Mouse (Mus musculus) midbrain, postnatal 0 days (tissue): ENCODE measurements around the gene Hoxa11. TPM values are rescaled to one million over a fixed set of nuclear protein-coding genes. Genes with fewer than 3 reads are reported as not detected.

Source experiments
- ATAC-seq: fragments of 200-750 bp; cut with Nextera tagmentation; 2 replicates; pipeline ENCODE4 v1.8.0; 2017; ENCODE audit warnings: moderate number of reproducible peaks, mild to moderate bottlenecking, moderate TSS enrichment, moderate library complexity; ENCODE audit not compliant: low FRiP score
- DNase-seq: peaks from one replicate; pipeline ENCODE4 v3.0.0-alpha.2; 2015; ENCODE audit warnings: low spot score
- H3K27ac ChIP-seq: fragments of 300-500 bp; sonication (generic); 2 replicates; pipeline ENCODE4 v1.5.1; 2014; ENCODE audit warnings: low read depth, mild to moderate bottlenecking, low read length, mixed read lengths
- H3K27me3 ChIP-seq: fragments of 300-500 bp; sonication (generic); 2 replicates; pipeline ENCODE4 v1.6.1; 2014; ENCODE audit warnings: low read length, control low read depth, mixed read lengths; ENCODE audit not compliant: insufficient read depth
- H3K36me3 ChIP-seq: fragments of 300-500 bp; sonication (generic); 2 replicates; pipeline ENCODE4 v1.6.1; 2014; ENCODE audit warnings: low read length, control low read depth, mixed read lengths; ENCODE audit not compliant: insufficient read depth
- H3K4me1 ChIP-seq: fragments of 300-500 bp; sonication (generic); 2 replicates; pipeline ENCODE4 v1.6.1; 2014; ENCODE audit warnings: mild to moderate bottlenecking, control low read depth, antibody characterized with exemption, low read length, mixed read lengths; ENCODE audit not compliant: insufficient read depth
- H3K4me2 ChIP-seq: fragments of 300-500 bp; sonication (generic); 2 replicates; pipeline ENCODE4 v1.6.1; 2014; ENCODE audit warnings: low read depth, mild to moderate bottlenecking, low read length, mixed read lengths; ENCODE audit not compliant: poor library complexity, severe bottlenecking
- H3K4me3 ChIP-seq: fragments of 300-500 bp; sonication (generic); 2 replicates; pipeline ENCODE4 v1.5.1; 2014; ENCODE audit warnings: low read depth, mild to moderate bottlenecking, low read length, moderate library complexity
- H3K9ac ChIP-seq: fragments of 300-500 bp; sonication (generic); replicated peaks from 2 replicates; pipeline ENCODE4 v1.6.1; 2014; ENCODE audit warnings: mild to moderate bottlenecking, low read length, moderate library complexity, mixed read lengths; ENCODE audit not compliant: poor library complexity, severe bottlenecking
- H3K9me3 ChIP-seq: fragments of 300-500 bp; sonication (generic); 2 replicates; pipeline ENCODE4 v1.6.1; 2016; ENCODE audit warnings: low read length, control low read depth
- CTCF ChIP-seq: IDR thresholded peaks from 2 replicates; pipeline ENCODE4 v1.5.1; 2016; ENCODE audit warnings: antibody characterized with exemption, mild to moderate bottlenecking
- WGBS: fragments of 180-500 bp; shearing (Covaris S2); extraction: QIAGEN DNeasy Blood & Tissue Kit; methylation state at CpG from one replicate; pipeline ENCODE4 v1.1.7; 2014; 5-methylcytosine and 5-hydroxymethylcytosine counted together
- polyA plus RNA-seq: library from polyadenylated mRNA; unstranded; fragments of >200 nt; fragmentation: Nextera tagmentation; extraction: Ambion mirVana; gene quantifications from 2 replicates; pipeline ENCODE4 v1.2.1, GENCODE M21; 2015
- total RNA-seq: library from RNA; depleted of rRNA; stranded (reverse); fragments of >200 nt; gene quantifications from 2 replicates; pipeline ENCODE4 v1.2.3, GENCODE M21; 2014

Gene Hoxa11
- total and polyA plus RNA-seq, 2 experiments from 2014 or later: not detected

DNA sequence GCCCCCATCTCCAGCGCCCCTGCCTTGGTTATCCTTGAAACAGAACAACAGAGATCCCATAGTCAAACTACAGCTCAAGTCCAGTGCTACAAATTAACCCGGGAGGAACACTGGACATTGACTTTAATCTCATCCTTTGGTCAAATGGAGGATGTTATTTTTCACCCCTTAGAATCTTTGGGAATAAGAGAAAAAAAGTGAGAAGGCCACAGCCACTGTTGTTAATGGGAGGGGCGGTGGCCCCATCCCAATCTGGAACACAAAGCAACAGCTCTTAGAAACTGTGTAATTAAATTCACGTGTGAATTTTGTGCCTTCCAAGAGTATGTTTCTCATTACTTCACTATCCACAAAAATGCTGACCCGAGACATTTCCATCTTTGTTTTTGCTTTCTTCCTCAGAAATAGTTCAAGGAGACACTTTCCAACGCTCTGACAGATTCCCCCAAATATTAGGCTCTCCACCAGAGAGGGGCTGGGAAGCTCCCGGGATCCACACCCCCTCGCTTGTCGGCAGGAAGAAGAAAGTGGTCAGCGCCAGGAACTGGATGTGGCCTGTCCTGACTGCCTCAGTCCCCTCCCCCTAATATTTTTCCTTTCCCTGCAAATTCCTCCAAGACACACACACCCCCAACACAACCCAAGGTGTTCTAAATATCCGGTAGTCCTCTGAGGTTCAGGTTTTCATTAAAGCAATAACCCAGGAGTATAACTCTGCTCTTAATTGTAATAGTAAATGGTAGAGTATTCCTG, 18.0 kb downstream of the Hoxa11 start:
- no peaks in the 10 kb centered on the region for H3K4me1 ChIP-seq
- H3K9ac ChIP-seq: no peak overlapping the region

DNA sequence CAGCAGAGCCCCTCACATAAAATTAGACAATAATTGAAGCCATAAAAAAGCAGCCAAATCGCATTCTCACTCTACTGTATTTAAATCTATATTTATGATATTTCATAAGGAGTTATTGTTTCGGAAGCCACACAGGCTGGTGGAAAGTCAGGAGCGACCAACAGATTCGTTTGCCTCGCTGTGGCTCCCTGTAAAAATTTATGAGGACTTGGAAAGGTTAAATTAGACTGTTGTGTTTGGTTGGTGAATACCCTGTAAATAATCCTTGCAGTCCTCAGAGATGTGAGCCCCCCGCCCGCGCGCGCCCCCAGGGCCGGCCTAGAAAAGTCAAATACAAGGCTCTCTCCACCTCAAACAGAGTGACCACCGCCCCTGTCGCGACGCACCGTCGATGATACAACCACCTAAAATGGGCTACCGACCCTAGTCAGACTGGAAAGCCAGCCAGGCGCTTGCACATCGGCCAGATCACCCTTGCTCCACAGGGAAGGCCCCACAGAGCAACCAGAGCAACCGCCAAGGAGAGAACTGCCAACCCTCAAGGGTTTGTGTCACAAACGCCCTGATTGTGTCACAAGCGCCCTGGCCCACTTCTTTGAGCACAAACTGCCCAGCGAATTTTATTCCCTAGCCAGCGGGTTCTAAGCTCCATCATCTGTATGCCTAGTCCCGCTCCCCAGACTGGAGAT, 18.9 kb downstream of the Hoxa11 start:
- H3K4me1 ChIP-seq: no peaks in the 10 kb centered on the region
- H3K4me3 ChIP-seq: no peak overlapping the region
- H3K27me3 ChIP-seq: peaks cover 87% of the 10 kb centered on the region
- 2% methylated on average over 26 of the region's 26 CpGs for WGBS
- H3K27ac ChIP-seq: no peak overlapping the region
- H3K36me3 ChIP-seq: no peaks in the 10 kb centered on the region
- DNase-seq (no peak), ATAC-seq (no peak)
- no peak overlapping the region for H3K4me2 ChIP-seq
- no peak overlapping the region for H3K9ac ChIP-seq
- TF ChIP-seq CTCF: no peak
- H3K9me3 ChIP-seq: no peaks in the 10 kb centered on the region

More for the DNA sequence above, 18.0 kb downstream of the Hoxa11 start:
- H3K4me3 ChIP-seq: no peak overlapping the region
- H3K9me3 ChIP-seq: no peaks in the 10 kb centered on the region
- H3K27ac ChIP-seq: no peak overlapping the region
- DNase-seq: no peak
- H3K27me3 ChIP-seq: peaks cover 87% of the 10 kb centered on the region
- ATAC-seq: no peak
- 3% methylated on average over 11 of the region's 11 CpGs for WGBS
- no peaks in the 10 kb centered on the region for H3K36me3 ChIP-seq
- no peak overlapping the region for H3K4me2 ChIP-seq
- TF ChIP-seq CTCF: no peak

DNA sequence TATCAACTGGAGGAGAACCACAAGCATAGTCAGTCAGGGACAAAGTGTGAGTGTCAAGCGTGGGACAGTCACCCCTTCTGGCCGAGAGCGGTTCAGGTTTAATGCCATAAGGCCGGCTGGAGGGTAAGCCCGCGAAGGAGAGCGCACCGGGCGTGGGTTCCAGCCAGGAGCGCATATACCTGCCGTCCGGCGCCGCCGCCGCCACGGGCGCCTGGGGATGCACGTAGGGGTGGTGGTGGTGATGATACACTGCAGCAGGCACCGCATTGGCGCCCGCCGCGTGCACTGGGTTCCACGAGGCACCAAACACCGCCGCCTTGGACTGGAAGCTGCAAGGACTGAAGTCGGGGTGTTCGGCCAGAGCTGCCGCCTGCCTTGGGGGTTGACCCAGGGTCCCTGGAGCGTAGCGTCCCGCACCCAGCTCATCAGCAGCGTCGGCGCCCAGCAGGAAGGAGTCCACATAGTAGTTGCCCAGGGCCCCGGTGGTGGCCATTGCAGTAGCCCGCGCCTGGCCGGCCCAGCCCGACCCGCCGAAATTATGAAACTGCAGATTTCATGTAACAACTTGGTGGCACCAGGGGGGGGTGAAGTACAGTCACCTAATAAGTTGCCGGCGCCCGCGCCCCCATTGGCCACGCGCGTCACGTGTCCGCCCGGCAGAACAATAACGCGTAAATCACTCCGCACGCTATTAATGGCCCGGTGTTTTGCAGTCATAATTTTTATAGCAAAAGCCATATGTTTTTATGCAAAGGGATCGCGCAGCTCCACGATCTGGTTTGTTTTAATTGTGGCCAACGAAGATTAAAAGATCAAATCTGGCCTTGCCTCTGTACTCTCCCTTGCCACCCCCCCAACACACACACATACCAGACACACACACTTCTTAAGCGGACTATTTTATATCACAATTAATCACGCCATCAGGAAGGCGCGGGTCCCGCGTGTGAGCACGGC, 19.7 kb downstream of the Hoxa11 start:
- H3K4me2 ChIP-seq: no peak overlapping the region
- no peak overlapping the region for H3K27ac ChIP-seq
- no peaks in the 10 kb centered on the region for H3K4me1 ChIP-seq
- no peak for ATAC-seq
- 4% methylated on average over 69 of the region's 69 CpGs for WGBS
- H3K9ac ChIP-seq: no peak overlapping the region
- H3K27me3 ChIP-seq: peaks cover 89% of the 10 kb centered on the region
- DNase-seq: no peak
- no peak overlapping the region for H3K4me3 ChIP-seq
- H3K9me3 ChIP-seq: no peaks in the 10 kb centered on the region
- TF ChIP-seq CTCF: no peak
- no peaks in the 10 kb centered on the region for H3K36me3 ChIP-seq

DNA sequence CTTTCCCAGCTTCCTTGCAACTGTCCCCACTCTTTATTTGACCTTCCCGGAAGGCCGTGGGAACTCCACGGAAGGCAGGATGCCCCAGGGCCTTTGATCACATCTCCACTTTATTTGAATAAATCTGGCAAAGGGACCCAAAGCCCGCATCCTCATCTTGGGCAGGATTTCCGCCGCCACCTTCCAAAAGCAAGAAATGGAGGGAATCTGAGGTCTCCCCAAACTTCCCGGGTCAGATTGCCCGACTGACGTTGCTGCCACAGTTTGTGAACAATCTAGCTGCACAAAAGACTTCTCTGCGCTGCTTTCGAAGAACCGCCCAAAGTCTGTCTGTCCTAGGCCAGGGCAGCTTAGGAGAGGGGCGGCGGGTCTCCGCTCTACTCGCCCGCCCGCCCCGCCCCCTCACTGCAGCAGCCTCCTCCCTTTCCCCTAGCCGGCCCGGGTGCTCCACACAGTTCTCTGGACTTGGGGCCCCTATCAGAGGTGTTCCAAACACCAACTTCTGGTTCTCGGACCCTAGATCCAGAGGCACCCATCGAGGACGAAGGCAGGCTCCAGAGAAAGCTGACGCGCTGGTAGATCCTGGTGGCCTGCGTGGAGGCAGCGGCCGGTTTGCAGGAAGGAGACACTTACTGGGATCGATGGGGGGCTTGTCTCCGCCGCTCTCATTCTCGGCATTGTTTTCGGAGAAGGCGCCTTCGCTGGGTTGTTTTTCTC, 20.6 kb downstream of the Hoxa11 start:
- 1% methylated on average over 34 of the region's 36 CpGs for WGBS
- Histone ChIP-seq H3K27ac (no peak overlapping the region), H3K27me3 (peaks cover 89% of the 10 kb centered on the region), H3K9ac (no peak overlapping the region), H3K9me3 (no peaks in the 10 kb centered on the region), H3K4me1 (no peaks in the 10 kb centered on the region), H3K4me3 (no peak overlapping the region), H3K36me3 (no peaks in the 10 kb centered on the region), H3K4me2 (no peak overlapping the region)
- no peak for TF ChIP-seq CTCF
- DNase-seq (no peak), ATAC-seq (no peak)

DNA sequence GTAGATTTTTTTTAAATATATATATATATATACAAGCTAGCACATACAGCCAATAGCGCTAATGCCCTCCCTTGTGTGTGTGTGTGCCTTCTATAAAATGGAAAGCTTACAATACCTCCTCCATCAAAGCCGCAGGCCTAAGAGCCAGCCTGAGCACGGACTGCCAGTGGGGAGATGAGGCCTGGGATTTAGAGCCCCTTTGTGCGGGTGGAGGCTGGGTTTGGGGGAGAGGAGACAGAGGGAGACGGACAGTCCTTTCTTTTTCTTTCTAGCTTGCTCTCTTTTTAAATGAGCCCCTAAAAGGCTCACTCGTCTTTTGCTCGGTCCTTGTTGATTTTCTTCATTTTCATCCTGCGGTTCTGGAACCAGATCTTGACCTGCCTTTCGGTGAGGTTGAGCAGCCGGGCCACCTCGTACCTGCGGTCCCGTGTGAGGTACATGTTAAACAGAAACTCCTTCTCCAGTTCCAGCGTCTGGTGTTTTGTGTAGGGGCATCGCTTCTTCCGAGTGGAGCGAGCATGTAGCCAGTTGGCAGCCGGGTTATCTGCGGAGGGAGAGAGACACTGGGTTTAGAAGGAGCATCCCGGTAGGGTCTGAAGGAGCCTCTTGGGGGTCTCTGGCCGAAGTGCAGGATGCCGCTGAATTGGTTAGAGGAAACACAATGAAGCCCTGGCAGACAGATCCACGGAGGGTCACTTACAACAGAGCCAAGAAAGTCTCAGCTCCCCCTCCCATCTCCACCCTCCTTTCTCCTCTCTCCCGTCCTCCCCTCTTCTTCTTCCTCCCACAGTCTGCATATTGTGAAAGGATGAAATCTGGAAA, 21.5 kb downstream of the Hoxa11 start:
- DNase-seq (no peak), ATAC-seq (no peak)
- Histone ChIP-seq H3K9me3 (no peaks in the 10 kb centered on the region), H3K27me3 (peaks cover 90% of the 10 kb centered on the region), H3K4me3 (no peak overlapping the region), H3K4me2 (no peak overlapping the region), H3K4me1 (no peaks in the 10 kb centered on the region), H3K27ac (no peak overlapping the region), H3K9ac (no peak overlapping the region), H3K36me3 (no peaks in the 10 kb centered on the region)
- TF ChIP-seq CTCF: no peak
- 2% methylated on average over 24 of the region's 24 CpGs for WGBS
